Mouse (Mus musculus) spleen, adult 2 months (tissue): ENCODE measurements at regions not wholly inside any gene's neighbourhood (a gene's known extent, or its start where the extent isn't known, plus 50 kb on each side); places are given as distances from the start of the nearest gene placed in this dataset.

Source experiments
- CTCF ChIP-seq: fragments of 200-500 bp; IDR thresholded peaks from 2 replicates; pipeline ENCODE4 v1.5.1; 2011; ENCODE audit warnings: mild to moderate bottlenecking, inconsistent platforms; ENCODE audit not compliant: insufficient read depth, insufficient read length, insufficient replicate concordance; ENCODE audit errors: extremely low read depth
- POLR2A ChIP-seq: fragments of 200-500 bp; IDR thresholded peaks from 2 replicates; pipeline ENCODE4 v1.6.1; 2011; ENCODE audit warnings: low read depth, low read length, inconsistent platforms

DNA sequence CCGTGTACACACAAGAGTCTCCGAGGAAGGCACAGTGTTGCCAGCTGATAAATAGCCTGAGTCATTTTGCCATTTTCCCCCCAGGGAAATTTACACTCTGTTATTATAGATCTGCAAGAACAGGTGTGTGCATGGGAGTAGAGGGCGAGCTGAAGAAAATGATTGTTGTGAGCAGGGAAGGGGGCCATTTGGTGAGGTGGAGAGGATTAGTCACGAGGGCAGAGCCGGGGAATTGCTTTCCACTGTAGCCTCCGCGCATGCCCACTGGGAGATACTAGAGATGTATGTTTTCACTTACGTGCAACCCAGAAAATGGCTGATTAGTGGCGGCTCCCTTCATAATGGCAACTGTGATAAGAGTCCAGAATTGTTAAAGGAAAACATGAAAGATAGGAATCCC is 185.3 kb upstream of the Krr1 start:
- TF ChIP-seq CTCF, result no peak
- TF ChIP-seq POLR2A, result no peak
